In genomic region chr5:9056020-9056660, GRCm38 (mm10) we compare ENCODE assay signal across 9 mouse cellular contexts. TPM values are rescaled to one million over a fixed set of nuclear protein-coding genes. Genes with fewer than 3 reads are reported as not detected.
DNase-seq lines count a peak whose midpoint lies in the region; ATAC-seq and TF ChIP-seq lines count a peak whose summit lies in the region.
"Had no signal": no experiment of that assay in that cellular context is flagged by ENCODE, and none has a peak within 500 bp of the region (broad histone marks: within the 10 kb centered on the region; RNA-seq: fewer than 3 reads in every experiment).

No protein-coding gene starts in this region.

- H3K27me3 ChIP-seq in midbrain, postnatal 0 days (ENCODE audit: insufficient read depth, low read length), result no peaks in the 10 kb centered on the region
- H3K27me3 ChIP-seq in stomach, embryonic 14.5 days (ENCODE audit: control insufficient read depth, insufficient read depth, low read length), result no peaks in the 10 kb centered on the region

- DNase-seq in heart, adult 8-10 months (ENCODE audit: low spot score), result peak; percentile 46
- DNase-seq in heart, postnatal 25 days (ENCODE audit: low spot score), result no peak
- peak; percentile 30 for DNase-seq in cerebellum, adult 11-12 months
- peak; percentile 63 for DNase-seq in kidney, adult 18-20 months
- DNase-seq in left cerebral cortex, postnatal 36 days (ENCODE audit: low spot score in 2 of 2), result peak; percentile 47 to 64
- DNase-seq in midbrain, postnatal 0 days (ENCODE audit: low spot score), result peak; percentile 79

- 20% methylated on average over 3 of the region's 3 CpGs for WGBS in midbrain, postnatal 0 days
- 27% methylated on average over 3 of the region's 3 CpGs for WGBS in stomach, embryonic 14.5 days

- no peak overlapping the region for H3K27ac ChIP-seq in midbrain, postnatal 0 days (ENCODE audit: low read depth, low read length)
- H3K27ac ChIP-seq in stomach, embryonic 14.5 days (ENCODE audit: low read length), result no peak overlapping the region
- H3K27ac ChIP-seq: macrophage had no signal

- peak; percentile 89 for ATAC-seq in frontal cortex, adult (ENCODE audit: low TSS enrichment)
- ATAC-seq in midbrain, postnatal 0 days (ENCODE audit: low FRiP score), result 0 out of 2 replicates have a peak, but pooled peaks have one; percentile 72
- peak; percentile 37; the same call in 1 of the 2 replicates for ATAC-seq in stomach, embryonic 14.5 days (ENCODE audit: insufficient number of reproducible peaks, insufficient read depth, low FRiP score, low read depth)

- intact Hi-C loops in heart, postnatal 25 days (cut with DNase I), result loop anchor here (10.0 kb wide), 1 partner anchor 191 kb away; no protein-coding TSS in a partner anchor
- intact Hi-C loops in left cerebral cortex, postnatal 36 days (cut with DNase I), result no loop called here

- H3K9me3 ChIP-seq in midbrain, postnatal 0 days (ENCODE audit: low read length), result no peaks in the 10 kb centered on the region
- no peaks in the 10 kb centered on the region for H3K9me3 ChIP-seq in stomach, embryonic 14.5 days (ENCODE audit: control insufficient read depth, low read depth, low read length)

- H3K4me1 ChIP-seq in midbrain, postnatal 0 days (ENCODE audit: insufficient read depth, low read length), result no peaks in the 10 kb centered on the region
- no peaks in the 10 kb centered on the region for H3K4me1 ChIP-seq in stomach, embryonic 14.5 days (ENCODE audit: control insufficient read depth, insufficient read depth, low read length)

- peak; percentile 92 for TF ChIP-seq CTCF in midbrain, postnatal 0 days (IDR thresholded peaks at IDR 0.05)

- H3K36me3 ChIP-seq in midbrain, postnatal 0 days (ENCODE audit: insufficient read depth, low read length), result no peaks in the 10 kb centered on the region
- H3K36me3 ChIP-seq in stomach, embryonic 14.5 days (ENCODE audit: control insufficient read depth, insufficient read depth, low read length), result no peaks in the 10 kb centered on the region

- no peak overlapping the region for H3K4me2 ChIP-seq in midbrain, postnatal 0 days (ENCODE audit: low read depth, low read length, poor library complexity, severe bottlenecking)
- H3K4me2 ChIP-seq in stomach, embryonic 14.5 days (replicated peaks; ENCODE audit: low read depth, low read length), result no peak overlapping the region

- H3K4me3 ChIP-seq in midbrain, postnatal 0 days (ENCODE audit: low read depth, low read length), result no peak overlapping the region
- no peak overlapping the region for H3K4me3 ChIP-seq in stomach, embryonic 14.5 days (ENCODE audit: low read depth, low read length)

- H3K9ac ChIP-seq in midbrain, postnatal 0 days (replicated peaks; ENCODE audit: low read length, poor library complexity, severe bottlenecking), result no peak overlapping the region
- H3K9ac ChIP-seq in stomach, embryonic 14.5 days (replicated peaks; ENCODE audit: low read depth, low read length), result no peak overlapping the region

RNA-seq across cellular contexts. Expression of gene Tmem243, which starts 44.3 kb away (rescaled TPM):
- total RNA-seq in heart, adult 8-10 months (2022), result 10 to 100 TPM in 2 of 4 experiments, 1 to 10 TPM in 2; 9.6 to 12.6 (median 10.1) TPM
- 1 to 10 TPM; 6.4 to 8.4 TPM for total RNA-seq in heart, postnatal 25 days (2021)
- 10 to 100 TPM; 11.2 to 12.6 TPM for total RNA-seq in left cerebral cortex, postnatal 36 days (2021)
- total RNA-seq in midbrain, postnatal 0 days (2014; rRNA removed), result 2.9 and 3.0 TPM in 2 replicates
- polyA plus RNA-seq in midbrain, postnatal 0 days (2015; fragmentation: Nextera tagmentation; extraction: Ambion mirVana), result 8.7 and 11.5 TPM in 2 replicates
- 17.2 and 20.4 TPM in 2 replicates for polyA plus RNA-seq in stomach, embryonic 14.5 days (2014; fragmentation: Nextera tagmentation; extraction: Ambion mirVana)

RNA-seq across cellular contexts. Expression of gene Crot, which starts 59.0 kb away (rescaled TPM):
- 10 to 100 TPM; 19.7 to 23.7 (median 22.5) TPM for total RNA-seq in heart, adult 8-10 months (2022)
- total RNA-seq in heart, postnatal 25 days (2021), result 10 to 100 TPM; 22.6 to 25.2 TPM
- 10 to 100 TPM; 23.3 to 29.4 TPM for total RNA-seq in left cerebral cortex, postnatal 36 days (2021)
- 16.1 and 19.1 TPM in 2 replicates for total RNA-seq in midbrain, postnatal 0 days (2014; rRNA removed)
- polyA plus RNA-seq in midbrain, postnatal 0 days (2015; fragmentation: Nextera tagmentation; extraction: Ambion mirVana), result 19.1 and 19.8 TPM in 2 replicates
- 55.2 and 60.1 TPM in 2 replicates for polyA plus RNA-seq in stomach, embryonic 14.5 days (2014; fragmentation: Nextera tagmentation; extraction: Ambion mirVana)

Comparison
In these comparisons a context has a peak if more than half of its experiments do, and no peak if none do; other contexts are left out.
1. ATAC-seq: peak in every context shown above with its lines; median percentile 89 in frontal cortex, adult; 72 in midbrain, postnatal 0 days; 37 in stomach, embryonic 14.5 days.